Mouse (Mus musculus): Measurements from ENCODE around the gene Rnf113a2.

GRCm38 (mm10) chr12:84371647-84372046 is 45.3 kb upstream of the Rnf113a2 start:
- TF ChIP-seq POLR2A (IDR thresholded peaks at IDR 0.05; ENCODE audit: insufficient read length, low read depth) (no peak), MYOG (IDR thresholded peaks at IDR 0.05; ENCODE audit: control insufficient read depth in 1 of 3, insufficient read depth in 1 of 3, insufficient read length in 2 of 3, low read depth in 2 of 3) (no peak), TCF3 (IDR thresholded peaks at IDR 0.05; ENCODE audit: insufficient read length, low read depth) (no peak), MAX (IDR thresholded peaks at IDR 0.05; ENCODE audit: low read depth) (no peak), TCF12 (IDR thresholded peaks at IDR 0.05; ENCODE audit: insufficient read depth, poor library complexity, severe bottlenecking) (no peak), REST (IDR thresholded peaks at IDR 0.05; ENCODE audit: insufficient read depth, insufficient read length) (no peak), POLR2AphosphoS2 (IDR thresholded peaks at IDR 0.05; ENCODE audit: insufficient read length, low read depth) (no peak)
